Comparison of ENCODE assay signal across 8 mouse cellular contexts in the genomic region with DNA sequence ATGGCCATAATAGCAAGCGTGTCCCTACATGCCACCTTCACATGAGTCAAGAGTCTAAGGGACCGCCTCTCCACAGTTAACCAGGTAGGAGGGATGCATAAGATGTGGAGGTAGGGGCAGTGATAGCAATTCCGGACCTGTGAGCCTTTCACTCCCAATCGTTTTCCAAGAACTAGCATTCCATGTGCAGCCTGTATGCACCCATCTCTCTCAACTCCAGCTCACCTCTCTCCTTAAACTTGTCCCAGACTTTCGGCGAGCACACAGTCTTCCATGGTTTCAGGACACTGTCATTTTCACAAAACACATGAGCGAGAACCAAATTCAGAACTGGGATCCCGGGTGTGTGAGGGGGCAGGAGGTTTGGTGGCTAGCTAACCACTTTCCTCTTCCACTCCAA. TPM values are rescaled to one million over a fixed set of nuclear protein-coding genes. Genes with fewer than 3 reads are reported as not detected.
DNase-seq lines count a peak whose midpoint lies in the region; ATAC-seq and TF ChIP-seq lines count a peak whose summit lies in the region.

No protein-coding gene starts in this region.

- TF ChIP-seq CTCF in heart, adult 2 months (IDR thresholded peaks at IDR 0.05) = no peak

- H3K4me1 ChIP-seq in heart, adult 2 months (ENCODE audit: control insufficient read depth, insufficient read depth, low read length) = no peaks in the 10 kb centered on the region
- H3K4me1 ChIP-seq in hindbrain, embryonic 13.5 days (replicated peaks) = peaks cover 24% of the 10 kb centered on the region
- H3K4me1 ChIP-seq in midbrain, embryonic 15.5 days = peaks cover 24% of the 10 kb centered on the region

- no peaks in the 10 kb centered on the region for H3K9me3 ChIP-seq in hindbrain, embryonic 13.5 days
- no peaks in the 10 kb centered on the region for H3K9me3 ChIP-seq in midbrain, embryonic 15.5 days

- WGBS in heart, adult 2 months = 38% methylated on average over 8 of the region's 8 CpGs
- WGBS in hindbrain, embryonic 13.5 days = 45% methylated on average over 8 of the region's 8 CpGs
- WGBS in midbrain, embryonic 15.5 days = 44% methylated on average over 8 of the region's 8 CpGs

- H3K79me2 ChIP-seq in heart, adult 2 months (replicated peaks; ENCODE audit: control insufficient read depth, insufficient read depth, low read length) = no peaks in the 10 kb centered on the region

- no peak for ATAC-seq in hindbrain, embryonic 13.5 days (ENCODE audit: low FRiP score)
- peak; percentile 9; the same call in 1 of the 2 replicates for ATAC-seq in midbrain, embryonic 15.5 days (replicated peaks)

- H3K36me3 ChIP-seq in heart, adult 2 months (ENCODE audit: control insufficient read depth, insufficient read depth, low read length) = no peaks in the 10 kb centered on the region
- H3K36me3 ChIP-seq in hindbrain, embryonic 13.5 days = peaks cover 12% of the 10 kb centered on the region
- H3K36me3 ChIP-seq in midbrain, embryonic 15.5 days (replicated peaks) = no peaks in the 10 kb centered on the region; the same call in 1 of the 2 replicates

- intact Hi-C loops in heart, adult 2 months (cut with DNase I) = no loop called here
- intact Hi-C loops in heart, postnatal 25 days (cut with DNase I) = no loop called here

- peak overlapping the region; percentile 91 for H3K27ac ChIP-seq in heart, adult 2 months
- peak overlapping the region; percentile 99 for H3K27ac ChIP-seq in hindbrain, embryonic 13.5 days
- H3K27ac ChIP-seq in midbrain, embryonic 15.5 days = peak overlapping the region; percentile 100

- TF ChIP-seq EP300 in heart, adult 2 months (IDR thresholded peaks at IDR 0.05; ENCODE audit: insufficient read depth, low read depth, low read length) = no peak

- H3K9ac ChIP-seq in heart, adult 2 months (ENCODE audit: low read depth, low read length) = 0 out of 2 replicates have a peak overlapping the region, but pooled peaks have one; percentile 11
- H3K9ac ChIP-seq in hindbrain, embryonic 13.5 days = peak overlapping the region; percentile 89
- peak overlapping the region; percentile 99 for H3K9ac ChIP-seq in midbrain, embryonic 15.5 days

- no peak for DNase-seq in heart, adult 2 months
- no peak for DNase-seq in heart, postnatal 25 days (ENCODE audit: low spot score)
- peak; percentile 9 for DNase-seq in urinary bladder, postnatal 25 days (ENCODE audit: low spot score)
- DNase-seq in urinary bladder, postnatal 10 days (ENCODE audit: low spot score) = no peak
- DNase-seq in yolk sac, embryonic 10.5 days (ENCODE audit: low spot score) = no peak
- DNase-seq in thymus, postnatal 4 days = no peak

- no peaks in the 10 kb centered on the region for H3K27me3 ChIP-seq in heart, adult 2 months (ENCODE audit: control insufficient read depth, insufficient read depth, low read length)
- H3K27me3 ChIP-seq in hindbrain, embryonic 13.5 days = no peaks in the 10 kb centered on the region
- no peaks in the 10 kb centered on the region for H3K27me3 ChIP-seq in midbrain, embryonic 15.5 days (replicated peaks)

- TF ChIP-seq POLR2A in heart, adult 2 months (IDR thresholded peaks at IDR 0.05; ENCODE audit: insufficient read depth, low read depth, low read length) = no peak

- H3K4me2 ChIP-seq in hindbrain, embryonic 13.5 days = peak overlapping the region; percentile 80
- peak overlapping the region; percentile 78 for H3K4me2 ChIP-seq in midbrain, embryonic 15.5 days

- H3K4me3 ChIP-seq in heart, adult 2 months = peak overlapping the region; percentile 96
- peak overlapping the region; percentile 69 for H3K4me3 ChIP-seq in hindbrain, embryonic 13.5 days
- peak overlapping the region; percentile 87 for H3K4me3 ChIP-seq in midbrain, embryonic 15.5 days

RNA-seq across cellular contexts. Expression of a gene that starts 0.9 kb away (rescaled TPM):
- 1 to 10 TPM; 1.6 to 1.8 TPM for total RNA-seq in heart, adult 2 months (2021)
- polyA plus RNA-seq in heart, adult 2 months (2012; rRNA removed) = 0.92 and 1.1 TPM in 2 replicates
- total RNA-seq in heart, postnatal 25 days (2021) = 1 to 10 TPM; 2.1 to 2.5 TPM
- polyA plus RNA-seq in hindbrain, embryonic 13.5 days (2015; fragmentation: Nextera tagmentation; extraction: Ambion mirVana) = 16.7 and 18.4 TPM in 2 replicates
- 18.6 and 19.3 TPM in 2 replicates for polyA plus RNA-seq in midbrain, embryonic 15.5 days (2015; fragmentation: Nextera tagmentation; extraction: Ambion mirVana)

RNA-seq across cellular contexts. Expression of a gene that starts 24.7 kb away (rescaled TPM):
- 1 to 10 TPM; 4.8 TPM for total RNA-seq in heart, adult 2 months (2021)
- polyA plus RNA-seq in heart, adult 2 months (2012; rRNA removed) = 2.4 and 3.8 TPM in 2 replicates
- 1 to 10 TPM; 5.1 to 5.2 TPM for total RNA-seq in heart, postnatal 25 days (2021)
- 12.5 and 13.3 TPM in 2 replicates for polyA plus RNA-seq in hindbrain, embryonic 13.5 days (2015; fragmentation: Nextera tagmentation; extraction: Ambion mirVana)
- polyA plus RNA-seq in midbrain, embryonic 15.5 days (2015; fragmentation: Nextera tagmentation; extraction: Ambion mirVana) = 12.5 and 12.6 TPM in 2 replicates

RNA-seq across cellular contexts. Expression of a gene that starts 35.2 kb away (rescaled TPM):
- 10 to 100 TPM; 19.3 to 22.4 TPM for total RNA-seq in heart, adult 2 months (2021)
- polyA plus RNA-seq in heart, adult 2 months (2012; rRNA removed) = 3.9 and 7.0 TPM in 2 replicates
- total RNA-seq in heart, postnatal 25 days (2021) = 10 to 100 TPM; 22.0 to 24.7 TPM
- polyA plus RNA-seq in hindbrain, embryonic 13.5 days (2015; fragmentation: Nextera tagmentation; extraction: Ambion mirVana) = 24.9 TPM in 2 replicates
- 23.1 and 23.2 TPM in 2 replicates for polyA plus RNA-seq in midbrain, embryonic 15.5 days (2015; fragmentation: Nextera tagmentation; extraction: Ambion mirVana)

Comparison
In these comparisons a context has a peak if more than half of its experiments do, and no peak if none do; other contexts are left out.
1. H3K9ac ChIP-seq: peak in every context shown above with its lines; median percentile 99 in midbrain, embryonic 15.5 days; 89 in hindbrain, embryonic 13.5 days; 11 in heart, adult 2 months.